Mouse (Mus musculus): ENCODE results near the gene Zdhhc5. TPM values are rescaled to one million over a fixed set of nuclear protein-coding genes. Genes with fewer than 3 reads are reported as not detected.

Zdhhc5 gene
- 49.6 TPM for polyA plus RNA-seq (2017; shearing (Covaris generic))

GRCm38 (mm10) chr2:84714811-84715561 lies at the start of gene Zdhhc5:
Gene Zdhhc5 (minus strand): TSS chr2:84715180.

GRCm38 (mm10) chr2:84743561-84743960 lies 28.6 kb upstream of the Zdhhc5 start, which contains the start of gene Gm19426:
Gene Gm19426 (minus strand): TSS chr2:84743655.

GRCm38 (mm10) chr2:84733579-84734300 lies 18.8 kb upstream of the Zdhhc5 start, which contains the start of gene Ypel4:
Gene Ypel4 (plus strand): TSS chr2:84734058.

GRCm38 (mm10) chr2:84727172-84727858 lies 12.3 kb upstream of the Zdhhc5 start, which contains the start of gene Clp1:
Gene Clp1 (minus strand): TSS chr2:84727350.

GRCm38 (mm10) chr2:84679016-84679415 lies 36.0 kb downstream of the Zdhhc5 start, which contains the start of gene Tmx2:
Gene Tmx2 (minus strand): TSS chr2:84679140.

GRCm38 (mm10) chr2:84677968-84678880 lies 36.8 kb downstream of the Zdhhc5 start, which contains the start of the genes Gm28635 and Med19:
Gene Gm28635 (minus strand): TSS chr2:84678041.
Gene Med19 (plus strand): TSS chr2:84678402.

GRCm38 (mm10) chr2:84670569-84670933 lies 44.4 kb downstream of the Zdhhc5 start, which contains the start of gene Selenoh:
Gene Selenoh (minus strand): TSS chr2:84670770.

GRCm38 (mm10) chr2:84658806-84659205 lies 56.2 kb downstream of the Zdhhc5 start, which contains the start of gene Btbd18:
Gene Btbd18 (plus strand): TSS chr2:84659079.

GRCm38 (mm10) chr2:84650464-84651195 lies 64.3 kb downstream of the Zdhhc5 start, which contains the start of gene Ctnnd1:
Gene Ctnnd1 (minus strand): TSS chr2:84650765.

Other genes with a start within 250 kb of the Zdhhc5 start
- gene Tfpi, start 238.4 kb downstream of the Zdhhc5 start, polyA plus RNA-seq (2017; shearing (Covaris generic)), result 2.6 TPM
- gene Ctnnd1, start 64.4 kb downstream of the Zdhhc5 start, polyA plus RNA-seq (2017; shearing (Covaris generic)), result not detected
- 0.19 TPM for gene Btbd18, start 56.1 kb downstream of the Zdhhc5 start, polyA plus RNA-seq (2017; shearing (Covaris generic))
- gene Selenoh, start 44.4 kb downstream of the Zdhhc5 start, polyA plus RNA-seq (2017; shearing (Covaris generic)), result 48.7 TPM
- gene Gm28635, start 37.1 kb downstream of the Zdhhc5 start, polyA plus RNA-seq (2017; shearing (Covaris generic)), result not detected
- gene Med19, start 36.8 kb downstream of the Zdhhc5 start, polyA plus RNA-seq (2017; shearing (Covaris generic)), result 16.4 TPM
- gene Tmx2, start 36.0 kb downstream of the Zdhhc5 start, polyA plus RNA-seq (2017; shearing (Covaris generic)), result 57.6 TPM
- gene Clp1, start 12.2 kb upstream of the Zdhhc5 start, polyA plus RNA-seq (2017; shearing (Covaris generic)), result 74.1 TPM
- 0.77 TPM for gene Ypel4, start 18.9 kb upstream of the Zdhhc5 start, polyA plus RNA-seq (2017; shearing (Covaris generic))
- not detected for gene Gm19426, start 28.5 kb upstream of the Zdhhc5 start, polyA plus RNA-seq (2017; shearing (Covaris generic))
- not detected for gene Serping1, start 60.3 kb upstream of the Zdhhc5 start, polyA plus RNA-seq (2017; shearing (Covaris generic))
- gene Ube2l6, start 83.6 kb upstream of the Zdhhc5 start, polyA plus RNA-seq (2017; shearing (Covaris generic)), result 0.73 TPM
- not detected for gene Smtnl1, start 107.5 kb upstream of the Zdhhc5 start, polyA plus RNA-seq (2017; shearing (Covaris generic))
- gene Timm10, start 111.8 kb upstream of the Zdhhc5 start, polyA plus RNA-seq (2017; shearing (Covaris generic)), result 20.9 TPM
- not detected for gene Slc43a1, start 123.7 kb upstream of the Zdhhc5 start, polyA plus RNA-seq (2017; shearing (Covaris generic))
- not detected for gene Rtn4rl2, start 171.5 kb upstream of the Zdhhc5 start, polyA plus RNA-seq (2017; shearing (Covaris generic))
- gene Slc43a3, start 221.4 kb upstream of the Zdhhc5 start, polyA plus RNA-seq (2017; shearing (Covaris generic)), result 0.71 TPM

Measured in naive thymus-derived CD4-positive, alpha-beta T cell, adult 5 months (primary cell).